Mouse (Mus musculus) thymus, adult 2 months (tissue): ENCODE data around the gene Hist1h3h.

Experiments used
- CTCF ChIP-seq: fragments of 200-500 bp; IDR thresholded peaks from 2 replicates; pipeline ENCODE4 v1.5.1; 2012; ENCODE audit warnings: mild to moderate bottlenecking, control low read depth, low read length, moderate library complexity, borderline replicate concordance; ENCODE audit not compliant: control insufficient read depth, poor library complexity, insufficient read depth; ENCODE audit errors: extremely low read depth
- POLR2A ChIP-seq: fragments of 200-500 bp; IDR thresholded peaks from 2 replicates; pipeline ENCODE4 v1.6.1; 2012; ENCODE audit warnings: mild to moderate bottlenecking, low read length, control low read depth, moderate library complexity; ENCODE audit not compliant: control insufficient read depth, poor library complexity, insufficient read depth; ENCODE audit errors: extremely low read depth

GRCm38 (mm10) chr13:21733466-21733865 is 16.0 kb downstream of the Hist1h3h start:
- TF ChIP-seq CTCF (no peak), POLR2A (no peak)
